8 mouse cellular contexts compared by ENCODE assay signal in the genomic region with DNA sequence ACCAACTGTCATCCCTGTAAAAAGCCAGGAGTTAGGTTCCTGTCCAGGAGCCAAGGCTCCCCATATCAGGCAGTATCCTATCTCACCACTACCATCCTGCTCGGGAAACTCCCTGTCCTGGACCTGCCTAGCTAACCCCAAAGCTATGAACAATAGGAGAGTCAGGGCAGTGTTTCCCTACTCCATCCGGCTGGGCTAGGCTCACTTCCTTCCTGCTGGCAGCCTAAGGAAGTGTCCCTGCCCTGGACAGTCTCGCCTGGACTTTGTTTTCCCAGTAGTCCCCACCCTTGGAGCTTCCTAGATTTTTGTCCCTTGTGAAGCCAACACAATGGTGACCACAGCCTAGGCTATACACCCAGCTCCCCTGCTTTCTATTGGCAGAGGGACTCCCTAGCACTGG. TPM values are rescaled to one million over a fixed set of nuclear protein-coding genes. Genes with fewer than 3 reads are reported as not detected.
DNase-seq lines count a peak whose midpoint lies in the region; ATAC-seq and TF ChIP-seq lines count a peak whose summit lies in the region.

No protein-coding gene starts in this region.

- H3K4me3 ChIP-seq in embryonic facial prominence, embryonic 14.5 days (ENCODE audit: low read depth, low read length), result no peak overlapping the region
- peak overlapping the region; percentile 81 for H3K4me3 ChIP-seq in kidney, adult 2 months (ENCODE audit: insufficient read depth, low read depth, low read length)
- H3K4me3 ChIP-seq in lung, embryonic 14.5 days (ENCODE audit: low read depth, low read length), result peak overlapping the region; percentile 13; the same call in 1 of the 2 replicates

- whole genome bisulfite sequencing in embryonic facial prominence, embryonic 14.5 days, result 51% methylated on average over 3 of the region's 3 CpGs
- 21% methylated on average over 3 of the region's 3 CpGs for WGBS in kidney, adult 2 months
- 57% methylated on average over 3 of the region's 3 CpGs for WGBS in lung, embryonic 14.5 days

- no peak for ATAC-seq in embryonic facial prominence, embryonic 14.5 days (ENCODE audit: low read depth)
- no peak for ATAC-seq in lung, embryonic 14.5 days (ENCODE audit: insufficient read depth)

- DNase-seq in adrenal gland, postnatal 10 days, result peak; percentile 49
- DNase-seq in adrenal gland, postnatal 4 days (ENCODE audit: low spot score in 2 of 2), result no peak
- DNase-seq in embryonic facial prominence, embryonic 14.5 days (ENCODE audit: low spot score), result no peak
- peak; percentile 89 for DNase-seq in kidney, adult 2 months
- peak; percentile 67 for DNase-seq in lung, embryonic 14.5 days
- no peak for DNase-seq in embryo, embryonic 10.5 days (ENCODE audit: low spot score)
- DNase-seq in cerebellum, adult 9-10 months, result no peak
- no peak for DNase-seq in ovary, postnatal 36 days (ENCODE audit: low spot score)

- TF ChIP-seq CTCF in kidney, adult 2 months (conservative IDR thresholded peaks at IDR 0.05; ENCODE audit: insufficient read depth, insufficient read length, low read depth, low read length), result peak; percentile 24; the same call in 1 of the 2 replicates
- TF ChIP-seq CTCF in lung, embryonic 14.5 days (IDR thresholded peaks at IDR 0.05; ENCODE audit: low read depth), result no peak; the same call in 1 of the 2 replicates

- no peak overlapping the region for H3K9ac ChIP-seq in embryonic facial prominence, embryonic 14.5 days (ENCODE audit: low read depth, low read length)
- H3K9ac ChIP-seq in lung, embryonic 14.5 days, result no peak overlapping the region

- H3K4me2 ChIP-seq in embryonic facial prominence, embryonic 14.5 days (ENCODE audit: low read depth, low read length), result 0 out of 2 replicates have a peak overlapping the region, but pooled peaks have one; percentile 63
- peak overlapping the region; percentile 65 for H3K4me2 ChIP-seq in lung, embryonic 14.5 days

- no peaks in the 10 kb centered on the region for H3K9me3 ChIP-seq in embryonic facial prominence, embryonic 14.5 days (ENCODE audit: control insufficient read depth, low read length)
- no peaks in the 10 kb centered on the region for H3K9me3 ChIP-seq in lung, embryonic 14.5 days (ENCODE audit: low read depth, low read length)

- H3K27me3 ChIP-seq in embryonic facial prominence, embryonic 14.5 days (replicated peaks; ENCODE audit: control insufficient read depth, insufficient read depth, low read length), result no peaks in the 10 kb centered on the region
- no peaks in the 10 kb centered on the region for H3K27me3 ChIP-seq in kidney, adult 2 months (replicated peaks; ENCODE audit: control insufficient read depth, insufficient read depth, low read length)
- H3K27me3 ChIP-seq in lung, embryonic 14.5 days (ENCODE audit: insufficient read depth, low read length), result no peaks in the 10 kb centered on the region

- TF ChIP-seq POLR2A in kidney, adult 2 months (IDR thresholded peaks at IDR 0.05; ENCODE audit: low read depth, low read length), result no peak

- H3K4me1 ChIP-seq in embryonic facial prominence, embryonic 14.5 days (ENCODE audit: control insufficient read depth, insufficient read depth, low read length), result peaks cover 32% of the 10 kb centered on the region
- H3K4me1 ChIP-seq in kidney, adult 2 months (ENCODE audit: control insufficient read depth, insufficient read depth, low read length), result peaks cover 37% of the 10 kb centered on the region; the same call in 1 of the 2 replicates
- peaks cover 28% of the 10 kb centered on the region for H3K4me1 ChIP-seq in lung, embryonic 14.5 days (ENCODE audit: insufficient read depth)

- H3K36me3 ChIP-seq in embryonic facial prominence, embryonic 14.5 days (ENCODE audit: control insufficient read depth, insufficient read depth, low read length), result peaks cover 41% of the 10 kb centered on the region
- no peaks in the 10 kb centered on the region for H3K36me3 ChIP-seq in kidney, adult 2 months (ENCODE audit: control insufficient read depth, insufficient read depth, low read length)
- peaks cover 41% of the 10 kb centered on the region for H3K36me3 ChIP-seq in lung, embryonic 14.5 days (ENCODE audit: insufficient read depth)

- peak overlapping the region; percentile 88 for H3K27ac ChIP-seq in embryonic facial prominence, embryonic 14.5 days (replicated peaks; ENCODE audit: low read depth, low read length)
- H3K27ac ChIP-seq in kidney, adult 2 months (ENCODE audit: insufficient read depth, low read depth, low read length), result peak overlapping the region; percentile 99
- peak overlapping the region; percentile 92 for H3K27ac ChIP-seq in lung, embryonic 14.5 days (ENCODE audit: low read depth)

RNA-seq across cellular contexts. Expression of a gene that starts 0.9 kb away (rescaled TPM):
- 10 to 100 TPM; 40.2 to 47.6 TPM for total RNA-seq in adrenal gland, postnatal 10 days (2021)
- total RNA-seq in adrenal gland, postnatal 4 days (2021), result 10 to 100 TPM; 39.4 to 47.2 TPM
- polyA plus RNA-seq in embryonic facial prominence, embryonic 14.5 days (2014; fragmentation: Nextera tagmentation; extraction: Ambion mirVana), result 106 and 112 TPM in 2 replicates
- polyA plus RNA-seq in kidney, adult 2 months (2012; rRNA removed), result 103 and 155 TPM in 2 replicates
- 126 and 129 TPM in 2 replicates for polyA plus RNA-seq in lung, embryonic 14.5 days (2014; fragmentation: Nextera tagmentation; extraction: Ambion mirVana)

RNA-seq across cellular contexts. Expression of a gene that starts 3.8 kb away (rescaled TPM):
- 10 to 100 TPM; 35.2 to 35.4 TPM for total RNA-seq in adrenal gland, postnatal 10 days (2021)
- 10 to 100 TPM; 31.8 to 33.8 TPM for total RNA-seq in adrenal gland, postnatal 4 days (2021)
- polyA plus RNA-seq in embryonic facial prominence, embryonic 14.5 days (2014; fragmentation: Nextera tagmentation; extraction: Ambion mirVana), result 43.1 and 45.2 TPM in 2 replicates
- polyA plus RNA-seq in kidney, adult 2 months (2012; rRNA removed), result 82.5 and 93.8 TPM in 2 replicates
- 38.2 and 39.0 TPM in 2 replicates for polyA plus RNA-seq in lung, embryonic 14.5 days (2014; fragmentation: Nextera tagmentation; extraction: Ambion mirVana)

RNA-seq across cellular contexts. Expression of a gene that starts 9.9 kb away (rescaled TPM):
- 1 to 10 TPM; 8.9 to 9.3 TPM for total RNA-seq in adrenal gland, postnatal 10 days (2021)
- 1 to 10 TPM; 5.1 to 5.4 TPM for total RNA-seq in adrenal gland, postnatal 4 days (2021)
- 5.6 and 6.8 TPM in 2 replicates for polyA plus RNA-seq in embryonic facial prominence, embryonic 14.5 days (2014; fragmentation: Nextera tagmentation; extraction: Ambion mirVana)
- 8.1 and 9.4 TPM in 2 replicates for polyA plus RNA-seq in kidney, adult 2 months (2012; rRNA removed)
- polyA plus RNA-seq in lung, embryonic 14.5 days (2014; fragmentation: Nextera tagmentation; extraction: Ambion mirVana), result 5.2 and 5.9 TPM in 2 replicates

RNA-seq across cellular contexts. Expression of a gene that starts 11.8 kb away (rescaled TPM):
- 10 to 100 TPM; 17.7 to 20.6 TPM for total RNA-seq in adrenal gland, postnatal 10 days (2021)
- total RNA-seq in adrenal gland, postnatal 4 days (2021), result 10 to 100 TPM; 17.4 to 18.0 TPM
- 15.9 and 18.0 TPM in 2 replicates for polyA plus RNA-seq in embryonic facial prominence, embryonic 14.5 days (2014; fragmentation: Nextera tagmentation; extraction: Ambion mirVana)
- polyA plus RNA-seq in kidney, adult 2 months (2012; rRNA removed), result 43.0 and 62.8 TPM in 2 replicates
- 14.7 and 17.2 TPM in 2 replicates for polyA plus RNA-seq in lung, embryonic 14.5 days (2014; fragmentation: Nextera tagmentation; extraction: Ambion mirVana)

RNA-seq across cellular contexts. Expression of a gene that starts 13.8 kb away (rescaled TPM):
- 1 to 10 TPM; 1.0 to 1.2 TPM for total RNA-seq in adrenal gland, postnatal 10 days (2021)
- total RNA-seq in adrenal gland, postnatal 4 days (2021), result 1 to 10 TPM; 2.7 to 2.9 TPM
- polyA plus RNA-seq in embryonic facial prominence, embryonic 14.5 days (2014; fragmentation: Nextera tagmentation; extraction: Ambion mirVana), result 1.2 and 1.4 TPM in 2 replicates
- 1.6 and 2.1 TPM in 2 replicates for polyA plus RNA-seq in kidney, adult 2 months (2012; rRNA removed)
- 0.73 and 1.4 TPM in 2 replicates for polyA plus RNA-seq in lung, embryonic 14.5 days (2014; fragmentation: Nextera tagmentation; extraction: Ambion mirVana)

Comparison
In these comparisons a context has a peak if more than half of its experiments do, and no peak if none do; other contexts are left out.
1. DNase-seq: peak in adrenal gland, postnatal 10 days (single experiment), kidney, adult 2 months (single experiment) and lung, embryonic 14.5 days (single experiment); none in adrenal gland, postnatal 4 days (0 of 2), embryonic facial prominence, embryonic 14.5 days (single experiment), embryo, embryonic 10.5 days (single experiment), cerebellum, adult 9-10 months (single experiment) and ovary, postnatal 36 days (single experiment).
2. Peak in every context shown above with its lines, with median percentiles within 50 percentile points of each other: H3K27ac ChIP-seq.